Mouse (Mus musculus): ENCODE measurements around the gene Olfr1432.
"Not testable (repeated sequence)": the region's sequence is repeated elsewhere in the genome, so short reads cannot be mapped to it uniquely, and the experiment has no call there.

Olfr1432 gene

DNA sequence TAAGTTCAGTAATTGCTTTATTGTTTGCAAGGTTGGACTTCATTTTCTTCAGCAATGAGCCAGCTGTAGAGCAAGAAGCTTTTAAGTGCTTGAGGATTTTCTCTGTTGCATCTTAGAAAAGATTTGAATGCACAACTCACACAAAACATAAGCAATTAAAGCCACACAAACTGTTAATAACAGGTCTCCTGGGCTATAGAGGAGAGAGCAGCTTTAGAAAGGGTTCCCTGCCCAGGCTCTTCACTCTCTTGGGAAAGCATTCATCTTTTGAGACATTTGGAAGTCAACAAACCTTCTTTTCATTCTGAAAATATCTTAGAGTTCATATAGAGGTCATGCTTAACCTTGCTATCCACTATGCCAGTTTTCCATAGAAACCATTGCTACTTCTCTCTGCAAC lies at the start of gene Olfr1432:
TSS of gene Olfr1432 (minus strand) at position 101 of the 400 bp plus-strand sequence.
- DNase-seq (ENCODE audit: low spot score) = not testable (repeated sequence)

DNA sequence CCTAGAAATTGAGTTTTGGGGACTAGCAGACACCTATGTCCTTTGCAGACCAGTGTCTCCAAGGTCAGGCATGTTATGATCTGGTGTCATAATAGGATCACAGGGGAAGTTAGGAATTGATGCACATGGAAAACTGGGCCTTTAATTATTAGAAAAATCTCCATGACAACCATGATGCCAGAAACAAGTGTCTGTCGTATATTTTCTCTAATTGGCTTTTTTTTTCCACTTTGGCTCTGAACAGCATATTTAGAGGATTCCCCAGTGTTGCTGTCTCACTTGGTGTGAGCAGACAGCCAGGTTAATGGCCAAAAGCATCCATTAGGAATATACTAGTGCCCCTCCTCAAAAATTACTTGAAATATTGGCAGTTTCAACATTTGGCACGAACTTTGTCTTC lies 47.2 kb upstream of the Olfr1432 start, which contains the start of gene Olfr1434:
TSS of gene Olfr1434 (plus strand) at position 301 of the 400 bp plus-strand sequence.
- DNase-seq (ENCODE audit: low spot score) = no peak

GRCm38 (mm10) chr19:12260732-12261131 lies 28.3 kb upstream of the Olfr1432 start, which contains the start of gene Olfr235:
Gene Olfr235 (plus strand): TSS chr19:12261032.
- DNase-seq (ENCODE audit: low spot score) = no peak

DNA sequence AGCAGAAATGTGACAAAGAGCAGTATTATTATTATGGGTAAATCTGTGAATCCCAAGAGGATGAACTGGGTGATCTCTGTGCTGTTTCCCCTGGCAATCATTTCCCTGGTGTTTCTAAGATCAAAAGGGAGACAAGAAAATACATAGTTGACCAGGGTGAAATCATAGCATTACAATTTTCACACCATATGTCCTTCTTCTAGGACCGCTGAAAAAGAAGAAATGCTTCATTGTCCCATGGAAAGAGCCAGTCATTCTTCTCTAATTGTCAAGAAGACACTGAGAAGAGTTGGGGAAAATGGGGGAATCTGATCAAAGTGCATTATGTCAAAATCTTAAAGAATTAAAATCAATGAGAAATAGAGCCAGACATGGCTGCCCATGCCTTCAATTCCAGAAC lies 9.2 kb upstream of the Olfr1432 start, which contains the start of gene Olfr262:
TSS of gene Olfr262 (minus strand) at position 101 of the 400 bp plus-strand sequence.
- no peak for DNase-seq (ENCODE audit: low spot score)

DNA sequence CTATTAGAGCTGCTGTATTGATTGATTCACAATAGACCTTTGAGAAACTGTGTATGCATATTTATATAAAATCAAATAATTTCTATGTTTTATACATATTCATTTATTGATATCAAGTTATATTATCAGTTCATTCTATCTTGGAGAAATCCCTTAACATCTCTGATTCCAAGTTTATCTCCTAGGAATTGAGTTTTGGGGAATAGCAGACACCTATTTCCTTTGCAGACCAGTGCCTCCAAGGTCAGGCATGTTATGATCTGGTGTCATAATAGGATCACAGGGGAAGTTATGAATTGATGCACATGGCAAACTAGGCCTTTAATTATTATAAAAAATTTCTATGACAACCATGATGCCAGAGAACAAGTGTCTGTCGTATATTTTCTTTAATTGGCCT lies 32.1 kb downstream of the Olfr1432 start, which contains the start of gene Olfr1431:
TSS of gene Olfr1431 (plus strand) at position 301 of the 400 bp plus-strand sequence.
- no peak for DNase-seq (ENCODE audit: low spot score)

- not testable (repeated sequence) for DNase-seq (ENCODE audit: low spot score)
These were observed 33.3 kb downstream of the Olfr1432 start for GRCm38 (mm10) chr19:12199076-12199475.
